Mouse (Mus musculus) spleen, adult 2 months (tissue): ENCODE measurements around the gene Nfib.

Experiments
- CTCF ChIP-seq: fragments of 200-500 bp; IDR thresholded peaks from 2 replicates; pipeline ENCODE4 v1.5.1; 2011; ENCODE audit warnings: mild to moderate bottlenecking, inconsistent platforms; ENCODE audit not compliant: insufficient read depth, insufficient read length, insufficient replicate concordance; ENCODE audit errors: extremely low read depth
- POLR2A ChIP-seq: fragments of 200-500 bp; IDR thresholded peaks from 2 replicates; pipeline ENCODE4 v1.6.1; 2011; ENCODE audit warnings: low read depth, low read length, inconsistent platforms

GRCm38 (mm10) chr4:82540048-82540410, 165.5 kb downstream of the Nfib start:
- TF ChIP-seq CTCF (no peak), POLR2A (no peak)
